Mouse (Mus musculus): ENCODE measurements around the gene Jmjd7. TPM values are rescaled to one million over a fixed set of nuclear protein-coding genes. Genes with fewer than 3 reads are reported as not detected.
A peak's percentile ranks its signal among the peaks of the same experiment; 100 is the strongest.

Jmjd7 gene
- polyA plus RNA-seq, 1 experiment: 14.9 TPM

GRCm38 (mm10) chr2:120058818-120059217, 31.5 kb downstream of the Jmjd7 start:
- peak; percentile 79 for DNase-seq (ENCODE audit: low read depth)

GRCm38 (mm10) chr2:120059466-120059865, 32.2 kb downstream of the Jmjd7 start:
- DNase-seq (ENCODE audit: low read depth): no peak

GRCm38 (mm10) chr2:120060190-120060589, 32.9 kb downstream of the Jmjd7 start:
- peak; percentile 91 for DNase-seq (ENCODE audit: low read depth)

GRCm38 (mm10) chr2:120060651-120061050, 33.4 kb downstream of the Jmjd7 start:
- DNase-seq (ENCODE audit: low read depth): no peak

- no peak for DNase-seq (ENCODE audit: low read depth)
These were observed 35.0 kb downstream of the Jmjd7 start for GRCm38 (mm10) chr2:120062248-120062647.

- no peak for DNase-seq (ENCODE audit: low read depth)
These were observed 37.4 kb downstream of the Jmjd7 start for GRCm38 (mm10) chr2:120064639-120065038.

GRCm38 (mm10) chr2:120065243-120065642, 38.0 kb downstream of the Jmjd7 start:
- no peak for DNase-seq (ENCODE audit: low read depth)

GRCm38 (mm10) chr2:120066224-120066623, 38.9 kb downstream of the Jmjd7 start:
- no peak for DNase-seq (ENCODE audit: low read depth)

GRCm38 (mm10) chr2:120068555-120069465, 41.5 kb downstream of the Jmjd7 start:
- no peak for DNase-seq (ENCODE audit: low read depth)

GRCm38 (mm10) chr2:120069466-120069990, 42.2 kb downstream of the Jmjd7 start:
- no peak for DNase-seq (ENCODE audit: low read depth)

- DNase-seq (ENCODE audit: low read depth): no peak
These were observed 46.8 kb downstream of the Jmjd7 start for GRCm38 (mm10) chr2:120074096-120074495.

GRCm38 (mm10) chr2:120076076-120076705, 48.9 kb downstream of the Jmjd7 start:
- DNase-seq (ENCODE audit: low read depth): no peak

Other genes starting within 250 kb of the Jmjd7 start
- 11.6 and 16.2 TPM in 2 replicates for gene Rpap1, start 239.9 kb upstream of the Jmjd7 start, polyA plus RNA-seq (2012; rRNA removed)
- gene Tyro3, start 229.8 kb upstream of the Jmjd7 start, polyA plus RNA-seq (2012; rRNA removed): 3.9 and 6.5 TPM in 2 replicates
- gene Mga, start 130.3 kb upstream of the Jmjd7 start, polyA plus RNA-seq (2012; rRNA removed): 25.3 and 33.5 TPM in 2 replicates
- 34.5 and 35.2 TPM in 2 replicates for gene Mapkbp1, start 54.8 kb upstream of the Jmjd7 start, polyA plus RNA-seq (2012; rRNA removed)
- 1.5 and 3.3 TPM in 2 replicates for gene Gm28042, start within 50 bp of the Jmjd7 start, polyA plus RNA-seq (2012; rRNA removed)
- gene Pla2g4b, start 5.9 kb downstream of the Jmjd7 start, polyA plus RNA-seq (2012; rRNA removed): 1.3 and 2.6 TPM in 2 replicates
- gene Ehd4, start 127.1 kb downstream of the Jmjd7 start, polyA plus RNA-seq (2012; rRNA removed): 31.2 and 33.1 TPM in 2 replicates
- gene Pla2g4e, start 217.9 kb downstream of the Jmjd7 start, polyA plus RNA-seq (2012; rRNA removed): 0.22 and 1.5 TPM in 2 replicates

Measured in gonadal fat pad, adult 2 months (tissue).